Mouse (Mus musculus) heart, postnatal 0 days (tissue): Measurements from ENCODE around the gene Fundc1. TPM values are rescaled to one million over a fixed set of nuclear protein-coding genes. Genes with fewer than 3 reads are reported as not detected.

ENCODE experiments used
- ATAC-seq: fragments of 200-750 bp; cut with Nextera tagmentation; 2 replicates; pipeline ENCODE4 v1.8.0; 2017; ENCODE audit warnings: low read depth, moderate number of reproducible peaks, moderate library complexity; ENCODE audit not compliant: insufficient read depth
- DNase-seq: peaks from one replicate; pipeline ENCODE4 v3.0.0-alpha.2; 2016; ENCODE audit warnings: low spot score
- H3K27ac ChIP-seq: fragments of 300-500 bp; sonication (generic); 2 replicates; pipeline ENCODE4 v1.5.1; 2014; ENCODE audit warnings: low read depth, mild to moderate bottlenecking
- H3K27me3 ChIP-seq: fragments of 300-500 bp; sonication (generic); 2 replicates; pipeline ENCODE4 v1.6.1; 2014; ENCODE audit warnings: low read length, mixed read lengths; ENCODE audit not compliant: control insufficient read depth, insufficient read depth
- H3K36me3 ChIP-seq: fragments of 300-500 bp; sonication (generic); replicated peaks from 2 replicates; pipeline ENCODE4 v1.6.1; 2014; ENCODE audit warnings: low read length, mixed read lengths; ENCODE audit not compliant: control insufficient read depth, insufficient read depth
- H3K4me1 ChIP-seq: fragments of 300-500 bp; sonication (generic); 2 replicates; pipeline ENCODE4 v1.6.1; 2014; ENCODE audit warnings: antibody characterized with exemption; ENCODE audit not compliant: control insufficient read depth, insufficient read depth
- H3K4me2 ChIP-seq: fragments of 300-500 bp; sonication (generic); 2 replicates; pipeline ENCODE4 v1.6.1; 2014; ENCODE audit warnings: low read depth, mild to moderate bottlenecking, low read length, moderate library complexity
- H3K4me3 ChIP-seq: fragments of 300-500 bp; sonication (generic); 2 replicates; pipeline ENCODE4 v1.5.1; 2014; ENCODE audit warnings: low read depth, low read length
- H3K9ac ChIP-seq: fragments of 300-500 bp; sonication (generic); replicated peaks from 2 replicates; pipeline ENCODE4 v1.6.1; 2014; ENCODE audit warnings: low read depth, low read length, mixed read lengths
- H3K9me3 ChIP-seq: fragments of 300-500 bp; sonication (generic); replicated peaks from 2 replicates; pipeline ENCODE4 v1.6.1; 2016; ENCODE audit warnings: low read length; ENCODE audit not compliant: control insufficient read depth
- CTCF ChIP-seq: IDR thresholded peaks from 2 replicates; pipeline ENCODE4 v1.5.1; 2016; ENCODE audit warnings: antibody characterized with exemption, control low read depth, low read depth
- EP300 ChIP-seq: IDR thresholded peaks from 2 replicates; pipeline ENCODE4 v1.6.1; 2016; ENCODE audit warnings: antibody characterized with exemption, low read depth
- WGBS: fragments of 180-500 bp; shearing (Covaris S2); extraction: QIAGEN DNeasy Blood & Tissue Kit; methylation state at CpG from one replicate; pipeline ENCODE4 v1.1.7; 2014; 5-methylcytosine and 5-hydroxymethylcytosine counted together
- polyA plus RNA-seq: library from polyadenylated mRNA; unstranded; fragments of >200 nt; fragmentation: Nextera tagmentation; extraction: Ambion mirVana; gene quantifications from 2 replicates; pipeline ENCODE4 v1.2.1, GENCODE M21; 2015
- total RNA-seq: library from RNA; depleted of rRNA; stranded (reverse); fragments of >200 nt; gene quantifications from 2 replicates; pipeline ENCODE4 v1.2.3, GENCODE M21; 2014; ENCODE audit warnings: low replicate concordance; rRNA removed

The Fundc1 gene
- total RNA-seq (18.5 and 31.4 TPM in 2 replicates), polyA plus RNA-seq (36.3 and 37.0 TPM in 2 replicates)

GRCm38 (mm10) chrX:17571621-17572459, at the start of gene Fundc1:
Gene Fundc1 (minus strand): TSS chrX:17572325.
- peak within 1 kb of the TSS; percentile 71 for H3K4me3 ChIP-seq
- peak within 1 kb of the TSS; percentile 73 for H3K9ac ChIP-seq
- peak within 1 kb of the TSS; percentile 56 for H3K4me2 ChIP-seq
- DNase-seq: peak; percentile 94
- no peaks in the 10 kb centered on the region for H3K36me3 ChIP-seq
- no peaks in the 10 kb centered on the region for H3K27me3 ChIP-seq
- peak; percentile 97 for ATAC-seq
- H3K27ac ChIP-seq: peak within 1 kb of the TSS; percentile 94
- H3K9me3 ChIP-seq: no peaks in the 10 kb centered on the region
- H3K4me1 ChIP-seq: no peaks in the 10 kb centered on the region
- WGBS: 9% methylated on average over 29 of the region's 30 CpGs
- no peak for TF ChIP-seq CTCF
- no peak for TF ChIP-seq EP300

GRCm38 (mm10) chrX:17611253-17611652, 39.1 kb upstream of the Fundc1 start:
- no peaks in the 10 kb centered on the region for H3K4me1 ChIP-seq
- no peak overlapping the region for H3K27ac ChIP-seq
- DNase-seq: no peak
- WGBS: 50% methylated on average over 1 of the region's 1 CpGs
- no peak overlapping the region for H3K4me2 ChIP-seq
- no peaks in the 10 kb centered on the region for H3K9me3 ChIP-seq
- TF ChIP-seq EP300 (no peak), CTCF (no peak)
- no peaks in the 10 kb centered on the region for H3K27me3 ChIP-seq
- no peak for ATAC-seq
- H3K36me3 ChIP-seq: no peaks in the 10 kb centered on the region
- H3K9ac ChIP-seq: no peak overlapping the region
- H3K4me3 ChIP-seq: no peak overlapping the region

DNA sequence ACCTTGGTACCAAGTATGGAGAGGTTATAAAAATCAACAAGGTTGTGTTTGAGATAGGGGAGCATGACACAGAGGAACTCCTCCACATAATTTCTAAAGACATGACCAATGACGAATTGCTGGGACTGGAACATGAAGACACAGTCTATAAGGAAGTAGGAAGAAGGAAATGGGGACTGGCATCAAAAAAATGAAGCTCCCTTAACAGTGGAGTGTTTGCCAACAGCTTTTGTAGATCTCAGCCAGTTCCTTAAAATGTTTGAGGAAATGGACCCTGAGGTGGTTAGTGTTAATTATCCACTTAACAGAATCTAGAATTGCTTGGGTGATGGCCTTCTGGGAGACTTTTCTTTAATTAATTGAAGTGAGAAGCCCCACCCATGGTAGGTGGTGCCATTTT, 36.6 kb upstream of the Fundc1 start:
- Histone ChIP-seq H3K9ac (no peak overlapping the region), H3K4me1 (no peaks in the 10 kb centered on the region), H3K9me3 (no peaks in the 10 kb centered on the region), H3K4me2 (no peak overlapping the region), H3K36me3 (no peaks in the 10 kb centered on the region), H3K27me3 (no peaks in the 10 kb centered on the region), H3K4me3 (no peak overlapping the region), H3K27ac (no peak overlapping the region)
- DNase-seq (no peak), ATAC-seq (no peak)
- TF ChIP-seq CTCF: no peak
- WGBS: 54% methylated on average over 1 of the region's 1 CpGs

DNA sequence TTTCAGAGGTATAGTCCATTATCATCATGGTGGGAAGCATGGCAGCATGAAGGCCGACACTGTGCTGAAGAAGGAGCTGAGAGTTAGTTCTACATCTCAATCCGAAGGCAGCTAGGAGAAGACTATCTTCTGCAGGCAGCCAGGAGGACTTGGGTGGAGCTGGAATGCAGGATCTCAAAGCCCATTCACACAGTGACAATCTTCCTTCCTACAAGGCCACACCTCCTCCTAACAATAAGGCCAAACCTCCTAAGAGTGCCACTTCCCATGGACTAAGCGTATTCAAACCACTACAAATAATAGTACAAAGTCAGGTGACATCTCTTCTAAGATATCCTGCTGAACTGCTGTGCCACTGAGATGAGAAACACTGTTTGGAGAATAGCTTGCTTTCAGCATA, 35.5 kb upstream of the Fundc1 start:
- WGBS: 72% methylated on average over 3 of the region's 3 CpGs
- no peak for DNase-seq
- Histone ChIP-seq H3K4me2 (no peak overlapping the region), H3K27ac (no peak overlapping the region), H3K4me1 (no peaks in the 10 kb centered on the region), H3K4me3 (no peak overlapping the region), H3K36me3 (no peaks in the 10 kb centered on the region), H3K9ac (no peak overlapping the region), H3K9me3 (no peaks in the 10 kb centered on the region), H3K27me3 (no peaks in the 10 kb centered on the region)
- no peak for ATAC-seq
- no peak for TF ChIP-seq EP300
- no peak for TF ChIP-seq CTCF

GRCm38 (mm10) chrX:17593331-17593730, 21.2 kb upstream of the Fundc1 start:
- Histone ChIP-seq H3K27ac (no peak overlapping the region), H3K4me3 (no peak overlapping the region), H3K9ac (no peak overlapping the region), H3K27me3 (no peaks in the 10 kb centered on the region), H3K36me3 (no peaks in the 10 kb centered on the region), H3K4me1 (no peaks in the 10 kb centered on the region), H3K4me2 (no peak overlapping the region), H3K9me3 (no peaks in the 10 kb centered on the region)
- ATAC-seq: no peak
- DNase-seq: no peak
- TF ChIP-seq EP300 (no peak), CTCF (no peak)
